Mouse (Mus musculus) v-Abl transformed pro-B cells (cell line): Measurements from ENCODE around the gene Maob.

ENCODE experiments used
- in situ Hi-C, 2 experiments: fragments of 400-800 bp; cut with MboI; formaldehyde crosslinking; loops; one replicate each; pipeline ENCODE4 v1.15.1; 2025; ENCODE audit not compliant: unreplicated experiment in 2 of 2

Gene Maob

GRCm38 (mm10) chrX:16817261-16817769 is at the start of gene Maob:
Gene Maob (minus strand): TSS chrX:16817366.
- in situ Hi-C loops = no loop called here

- in situ Hi-C loops = no loop called here
These were observed 43.1 kb upstream of the Maob start for GRCm38 (mm10) chrX:16860244-16860643.

GRCm38 (mm10) chrX:16846034-16846433 is 28.9 kb upstream of the Maob start:
- in situ Hi-C loops = no loop called here

- in situ Hi-C loops = no loop called here
These were observed 24.3 kb upstream of the Maob start for GRCm38 (mm10) chrX:16841443-16841842.

GRCm38 (mm10) chrX:16837293-16837692 is 20.1 kb upstream of the Maob start:
- in situ Hi-C loops = no loop called here

GRCm38 (mm10) chrX:16836488-16837082 is 19.4 kb upstream of the Maob start:
- in situ Hi-C loops = no loop called here

- in situ Hi-C loops = no loop called here
These were observed 8.9 kb upstream of the Maob start for GRCm38 (mm10) chrX:16826028-16826427.

- in situ Hi-C loops = no loop called here
These were observed 1.2 kb downstream of the Maob start for GRCm38 (mm10) chrX:16815965-16816364.

GRCm38 (mm10) chrX:16812080-16812479 is 5.1 kb downstream of the Maob start:
- in situ Hi-C loops = no loop called here

- in situ Hi-C loops = no loop called here
These were observed 49.7 kb downstream of the Maob start for GRCm38 (mm10) chrX:16767453-16767852.

- in situ Hi-C loops = no loop called here
These were observed 51.0 kb downstream of the Maob start for GRCm38 (mm10) chrX:16766156-16766555.

GRCm38 (mm10) chrX:16761430-16761829 is 55.7 kb downstream of the Maob start:
- in situ Hi-C loops = no loop called here

GRCm38 (mm10) chrX:16754761-16755160 is 62.4 kb downstream of the Maob start:
- in situ Hi-C loops = no loop called here

GRCm38 (mm10) chrX:16748932-16749331 is 68.2 kb downstream of the Maob start:
- in situ Hi-C loops = no loop called here

- in situ Hi-C loops = no loop called here
These were observed 103.1 kb downstream of the Maob start for GRCm38 (mm10) chrX:16714033-16714432.

- in situ Hi-C loops = no loop called here
These were observed 111.1 kb downstream of the Maob start for GRCm38 (mm10) chrX:16706094-16706493.
